Mouse (Mus musculus) kidney, adult 9 months (tissue): ENCODE measurements at regions not wholly inside any gene's neighbourhood (a gene's known extent, or its start where the extent isn't known, plus 50 kb on each side); places are given as distances from the start of the nearest gene placed in this dataset.
A peak's percentile ranks its signal among the peaks of the same experiment; 100 is the strongest.

Experiments
- DNase-seq: peaks from one replicate; pipeline ENCODE4 v3.0.0; 2022

- DNase-seq = no peak
Observed at GRCm38 (mm10) chr7:40776220-40776619, 121.9 kb upstream of the Vstm2b start.

GRCm38 (mm10) chr7:40784906-40785305, 113.2 kb upstream of the Vstm2b start:
- DNase-seq = no peak

- no peak for DNase-seq
Observed at GRCm38 (mm10) chr7:40786758-40787157, 111.4 kb upstream of the Vstm2b start.

- DNase-seq = no peak
Observed at GRCm38 (mm10) chr7:40788486-40788885, 109.6 kb upstream of the Vstm2b start.

- no peak for DNase-seq
Observed at GRCm38 (mm10) chr7:40794458-40795207, 103.5 kb upstream of the Vstm2b start.

- DNase-seq = no peak
Observed at GRCm38 (mm10) chr7:40799794-40800193, 98.3 kb upstream of the Vstm2b start.

- no peak for DNase-seq
Observed at GRCm38 (mm10) chr7:40801291-40801690, 96.8 kb upstream of the Vstm2b start.

- DNase-seq = peak; percentile 6
Observed at GRCm38 (mm10) chr7:40805211-40805610, 92.9 kb upstream of the Vstm2b start.

GRCm38 (mm10) chr7:40805866-40806265, 92.3 kb upstream of the Vstm2b start:
- DNase-seq = no peak

GRCm38 (mm10) chr7:40812952-40813351, 85.2 kb upstream of the Vstm2b start:
- DNase-seq = no peak

- no peak for DNase-seq
Observed at GRCm38 (mm10) chr7:40825141-40825742, 72.9 kb upstream of the Vstm2b start.

- DNase-seq = no peak
Observed at GRCm38 (mm10) chr7:40829526-40829925, 68.6 kb upstream of the Vstm2b start.

- no peak for DNase-seq
Observed at GRCm38 (mm10) chr7:40831583-40831982, 66.5 kb upstream of the Vstm2b start.

- DNase-seq = no peak
Observed at GRCm38 (mm10) chr7:40842344-40842992, 55.7 kb upstream of the Vstm2b start.

GRCm38 (mm10) chr7:40846512-40846911, 51.6 kb upstream of the Vstm2b start:
- DNase-seq = no peak
